Mouse (Mus musculus) layer of hippocampus, adult 2 months (tissue): ENCODE measurements at regions not wholly inside any gene's neighbourhood (a gene's known extent, or its start where the extent isn't known, plus 50 kb on each side); places are given as distances from the start of the nearest gene placed in this dataset.

Experiments
- DNase-seq, 2 experiments: peaks; one replicate each; pipeline ENCODE4 v3.0.0; 2022; ENCODE audit warnings: low spot score in 2 of 2
- H3K27ac ChIP-seq: fragments of 200-600 bp; 2 replicates; pipeline ENCODE4 v1.8.1; 2022
- H3K4me3 ChIP-seq: fragments of 200-600 bp; 2 replicates; pipeline ENCODE4 v1.8.1; 2022; ENCODE audit warnings: mild to moderate bottlenecking
- CTCF ChIP-seq: fragments of 200-600 bp; conservative IDR thresholded peaks from 2 replicates; pipeline ENCODE4 v1.8.1; 2022; ENCODE audit warnings: antibody characterized with exemption, mild to moderate bottlenecking, moderate library complexity

- peak; percentile 64 for TF ChIP-seq CTCF
- H3K27ac ChIP-seq: no peak overlapping the region
Observed at GRCm38 (mm10) chr1:120667776-120668175, 65.6 kb downstream of the En1 start.

DNA sequence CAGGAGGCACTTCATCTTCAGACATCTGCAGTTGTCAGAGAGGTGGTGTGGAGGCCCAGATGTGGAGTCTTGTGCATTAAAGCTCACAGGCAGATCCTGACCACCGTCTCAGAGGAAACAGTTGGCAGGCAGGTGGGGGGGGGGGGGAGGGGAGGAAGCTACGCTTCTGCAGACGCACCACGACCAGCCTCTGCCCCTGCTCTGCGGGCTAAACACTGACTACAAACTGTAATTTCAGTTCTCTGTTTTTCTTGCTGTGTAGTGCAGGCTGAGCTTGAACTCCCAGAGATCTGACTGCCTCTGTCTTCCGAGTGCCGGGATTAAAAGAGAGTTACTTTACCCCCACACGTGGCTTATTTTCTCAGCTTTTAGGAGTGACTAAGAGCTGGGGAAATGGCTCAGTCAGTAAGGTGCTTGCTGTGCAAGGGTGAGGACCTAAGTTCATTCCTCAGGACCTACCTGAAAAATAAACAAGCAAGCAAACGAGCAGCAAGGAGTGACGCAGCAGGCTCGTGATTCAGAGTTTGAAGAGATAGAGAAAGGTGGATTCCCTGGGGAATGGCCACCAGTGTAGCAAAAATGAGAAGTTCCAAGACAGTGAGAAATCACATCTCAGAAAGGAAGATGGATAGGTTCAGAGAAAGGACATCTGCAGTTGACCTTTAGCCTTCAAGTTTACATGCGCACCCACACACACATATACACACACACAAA lies 81.5 kb downstream of the En1 start:
- no peak for TF ChIP-seq CTCF

More at GRCm38 (mm10) chr1:120667776-120668175, 65.6 kb downstream of the En1 start:
- H3K4me3 ChIP-seq: no peak overlapping the region
- no peak for DNase-seq

DNA sequence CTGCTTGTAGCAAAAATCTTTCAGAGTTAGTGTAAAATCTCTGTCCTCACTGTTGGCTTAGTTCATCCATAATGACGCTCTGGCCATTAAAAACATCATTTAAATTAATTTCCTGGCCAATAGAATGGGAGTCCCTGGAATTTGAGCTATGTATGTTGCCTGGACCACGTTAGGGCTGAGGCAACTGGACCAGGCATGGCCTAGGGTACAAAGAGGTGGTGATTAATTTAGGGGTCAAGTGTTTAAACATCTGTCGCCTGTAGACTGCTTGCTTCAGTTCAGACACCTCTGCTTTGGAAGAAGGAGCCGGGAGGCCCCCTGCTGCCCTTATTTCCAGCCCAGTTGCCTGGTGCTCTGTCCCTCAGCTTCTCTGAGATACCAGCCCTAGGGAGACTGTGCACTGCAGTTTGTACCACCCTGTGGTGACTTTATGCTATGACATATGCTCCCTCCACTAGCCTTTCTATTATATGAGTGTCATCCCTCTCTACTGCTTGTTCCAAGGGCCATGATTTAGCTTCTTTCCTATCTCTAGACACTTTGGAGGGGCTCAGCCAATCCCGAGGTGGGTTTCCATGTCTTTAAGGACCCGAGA lies 83.5 kb downstream of the En1 start:
- Histone ChIP-seq H3K4me3 (no peak overlapping the region), H3K27ac (no peak overlapping the region)
- peak; percentile 64 for TF ChIP-seq CTCF
- no peak for DNase-seq

More for the DNA sequence above, 81.5 kb downstream of the En1 start:
- no peak for DNase-seq
- Histone ChIP-seq H3K27ac (no peak overlapping the region), H3K4me3 (no peak overlapping the region)

GRCm38 (mm10) chr1:120691571-120691970 lies 89.4 kb downstream of the En1 start:
- Histone ChIP-seq H3K4me3 (no peak overlapping the region), H3K27ac (no peak overlapping the region)
- no peak for DNase-seq
- TF ChIP-seq CTCF: no peak

- peak; percentile 25; the same call in 1 of the 2 replicates for TF ChIP-seq CTCF
- Histone ChIP-seq H3K27ac (no peak overlapping the region), H3K4me3 (no peak overlapping the region)
- no peak for DNase-seq
Observed at GRCm38 (mm10) chr1:120698189-120698588, 96.0 kb downstream of the En1 start.

GRCm38 (mm10) chr1:120704201-120704600 lies 102.0 kb downstream of the En1 start:
- TF ChIP-seq CTCF: no peak
- no peak overlapping the region for H3K27ac ChIP-seq
- no peak overlapping the region for H3K4me3 ChIP-seq
- DNase-seq: no peak

DNA sequence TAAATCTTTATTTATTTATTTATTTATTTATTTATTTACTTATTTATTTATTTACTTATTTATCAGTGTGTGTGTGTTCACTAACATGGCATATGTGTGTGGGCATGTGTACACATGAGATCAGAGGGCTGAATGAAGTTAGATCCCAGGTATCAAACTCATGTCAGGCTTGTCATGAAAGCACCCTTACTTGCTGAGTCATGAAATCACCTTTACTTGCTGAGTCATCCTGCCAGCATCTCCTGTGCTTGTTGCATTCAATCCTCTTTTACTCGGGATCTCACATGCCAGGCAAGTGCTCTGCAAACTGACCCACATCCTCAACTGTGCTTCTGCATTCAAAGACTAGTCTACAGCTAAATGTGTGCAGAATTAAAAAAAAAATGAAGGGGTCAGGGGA lies 103.8 kb downstream of the En1 start:
- Histone ChIP-seq H3K4me3 (no peak overlapping the region), H3K27ac (no peak overlapping the region)
- no peak for DNase-seq
- no peak for TF ChIP-seq CTCF

- DNase-seq: peak in 1 of 2 experiments; percentile 6
- H3K27ac ChIP-seq: no peak overlapping the region
- H3K4me3 ChIP-seq: no peak overlapping the region
- TF ChIP-seq CTCF: no peak
Observed at GRCm38 (mm10) chr1:120708511-120708910, 106.3 kb downstream of the En1 start.

- TF ChIP-seq CTCF: no peak
- no peak overlapping the region for H3K27ac ChIP-seq
- no peak for DNase-seq
- no peak overlapping the region for H3K4me3 ChIP-seq
Observed at GRCm38 (mm10) chr1:120715105-120715877, 113.1 kb downstream of the En1 start.

DNA sequence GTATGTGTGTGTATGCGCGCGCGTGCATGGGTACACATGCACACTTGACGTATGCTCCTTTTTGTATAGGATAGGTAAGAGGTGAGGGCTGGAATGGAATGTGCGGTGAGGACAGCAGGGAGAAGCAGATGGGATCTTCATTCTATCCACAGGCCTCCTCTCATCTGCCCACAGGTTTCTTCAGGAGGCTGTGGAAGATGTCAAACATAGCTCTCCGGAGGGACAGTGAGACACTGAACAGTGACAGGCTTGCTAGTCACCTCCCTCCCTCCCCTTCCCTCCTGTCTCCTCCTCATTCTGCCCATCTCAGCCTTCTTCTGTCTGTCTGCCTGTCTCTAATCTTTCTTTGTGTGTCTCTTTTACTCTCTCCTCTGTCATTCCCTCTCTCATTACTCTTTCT lies 124.6 kb downstream of the En1 start:
- Histone ChIP-seq H3K27ac (no peak overlapping the region), H3K4me3 (no peak overlapping the region)
- TF ChIP-seq CTCF: no peak
- no peak for DNase-seq

DNA sequence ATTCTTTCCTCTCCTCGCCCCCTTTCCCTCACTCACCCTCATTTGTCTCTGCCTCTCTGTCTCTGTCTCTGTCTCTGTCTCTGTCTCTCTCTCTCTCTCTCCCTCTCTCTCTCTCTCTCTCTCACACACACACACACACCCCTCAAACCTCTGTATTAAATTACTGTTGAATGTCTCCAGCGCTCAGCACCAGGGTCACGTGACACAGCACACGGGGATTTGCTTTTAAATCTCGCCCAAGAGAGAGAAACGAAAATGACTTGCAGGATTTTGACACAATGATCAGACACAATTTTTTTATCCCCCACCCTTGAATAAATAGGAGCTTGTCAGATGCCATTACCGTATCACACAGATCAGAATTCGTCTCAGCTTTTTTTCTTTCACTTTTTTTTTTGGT lies 125.2 kb downstream of the En1 start:
- DNase-seq: no peak
- Histone ChIP-seq H3K27ac (no peak overlapping the region), H3K4me3 (no peak overlapping the region)
- no peak for TF ChIP-seq CTCF

DNA sequence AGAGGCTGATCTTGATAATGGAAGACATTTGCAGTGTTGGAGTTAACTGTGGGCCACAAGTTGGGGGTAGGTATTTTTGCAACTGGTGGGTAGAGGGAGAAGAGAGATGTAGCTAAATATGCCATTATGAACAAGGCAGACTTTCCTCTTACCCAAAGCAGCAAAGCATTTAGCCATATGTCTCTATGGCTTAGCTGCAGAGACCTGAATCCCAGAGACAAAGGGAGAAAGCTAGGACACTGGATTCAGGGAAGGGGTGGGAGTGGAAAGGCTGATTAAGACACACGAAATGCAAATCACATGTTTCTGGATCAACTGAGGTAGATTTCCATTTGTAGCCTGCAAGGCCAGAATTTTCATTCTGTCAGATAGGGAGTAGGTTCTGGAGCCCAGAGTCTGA lies 129.8 kb downstream of the En1 start:
- Histone ChIP-seq H3K4me3 (no peak overlapping the region), H3K27ac (no peak overlapping the region)
- DNase-seq: no peak
- no peak for TF ChIP-seq CTCF

- no peak overlapping the region for H3K27ac ChIP-seq
- no peak for DNase-seq
- no peak for TF ChIP-seq CTCF
- H3K4me3 ChIP-seq: no peak overlapping the region
Observed at GRCm38 (mm10) chr1:120733683-120734082, 131.5 kb downstream of the En1 start.
